Mouse (Mus musculus) kidney, adult 2 months (tissue): ENCODE results near the gene Scml4.

ENCODE experiments used
- CTCF ChIP-seq: fragments of 200-500 bp; conservative IDR thresholded peaks from 2 replicates; pipeline ENCODE4 v1.5.1; 2011; ENCODE audit warnings: low read depth, mild to moderate bottlenecking, control low read depth, low read length, moderate library complexity, mixed read lengths; ENCODE audit not compliant: insufficient read depth, insufficient read length
- POLR2A ChIP-seq: fragments of 200-500 bp; IDR thresholded peaks from one replicate; pipeline ENCODE4 v1.6.1; 2011; ENCODE audit warnings: low read depth, low read length, control low read depth

DNA sequence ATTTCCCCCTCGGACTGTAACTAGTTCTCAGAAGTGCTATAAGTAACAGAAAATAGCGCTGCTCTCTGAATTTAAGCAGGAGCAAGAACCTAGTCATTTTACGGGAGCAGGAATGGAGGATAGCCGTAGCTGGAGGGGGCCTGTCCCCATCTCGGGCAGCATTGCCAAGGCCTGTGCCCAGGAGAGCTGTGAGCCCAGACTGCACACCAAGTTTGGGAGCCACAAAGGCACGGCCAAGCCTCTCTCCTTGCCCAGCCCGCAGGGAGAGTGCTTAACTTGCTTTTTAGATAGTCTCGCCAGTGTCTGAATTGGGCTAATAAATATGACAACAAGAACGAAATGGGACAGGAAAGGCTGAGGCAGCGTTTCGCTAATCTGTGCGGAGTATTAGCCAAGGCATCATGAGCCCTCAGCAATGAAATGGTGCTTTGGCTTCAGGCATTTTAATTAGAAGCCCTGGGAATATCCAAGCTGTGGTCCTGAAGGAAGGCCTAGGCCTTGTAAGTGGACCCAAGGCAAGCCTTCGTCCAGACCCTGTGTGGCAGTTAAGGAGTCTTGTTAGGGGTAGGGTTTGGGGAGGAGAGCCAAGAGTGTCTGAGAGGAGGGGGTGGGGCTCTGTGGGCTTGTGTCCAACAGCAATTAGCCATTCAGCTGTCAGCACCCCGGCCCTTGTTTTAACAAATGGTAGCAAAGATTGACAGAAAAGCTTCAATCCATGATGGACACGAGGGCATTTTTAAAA is 12.3 kb downstream of the Scml4 start:
- TF ChIP-seq CTCF (no peak), POLR2A (no peak)
